Mouse (Mus musculus): ENCODE data around the gene Olfr1047. TPM values are rescaled to one million over a fixed set of nuclear protein-coding genes. Genes with fewer than 3 reads are reported as not detected.

The Olfr1047 gene
- polyA plus RNA-seq, 1 experiment from 2014 or later: not detected

Other genes starting within 250 kb of the Olfr1047 start
- not detected in 2 replicates for gene Olfr1031, start 241.1 kb downstream of the Olfr1047 start, polyA plus RNA-seq (2015; fragmentation: Nextera tagmentation; extraction: Ambion mirVana)
- gene Olfr1032, start 225.9 kb downstream of the Olfr1047 start, polyA plus RNA-seq (2015; fragmentation: Nextera tagmentation; extraction: Ambion mirVana): not detected in 2 replicates
- gene Olfr1033, start 210.8 kb downstream of the Olfr1047 start, polyA plus RNA-seq (2015; fragmentation: Nextera tagmentation; extraction: Ambion mirVana): 3.1 and 4.9 TPM in 2 replicates
- gene Olfr1034, start 185.5 kb downstream of the Olfr1047 start, polyA plus RNA-seq (2015; fragmentation: Nextera tagmentation; extraction: Ambion mirVana): 0.04 and 0.05 TPM in 2 replicates
- not detected in 2 replicates for gene Olfr1036, start 157.4 kb downstream of the Olfr1047 start, polyA plus RNA-seq (2015; fragmentation: Nextera tagmentation; extraction: Ambion mirVana)
- gene Olfr1037, start 144.0 kb downstream of the Olfr1047 start, polyA plus RNA-seq (2015; fragmentation: Nextera tagmentation; extraction: Ambion mirVana): not detected in 2 replicates
- not detected in 2 replicates for gene Olfr1039, start 95.5 kb downstream of the Olfr1047 start, polyA plus RNA-seq (2015; fragmentation: Nextera tagmentation; extraction: Ambion mirVana)
- gene Olfr1040, start 84.7 kb downstream of the Olfr1047 start, polyA plus RNA-seq (2015; fragmentation: Nextera tagmentation; extraction: Ambion mirVana): not detected in 2 replicates
- not detected in 2 replicates for gene Olfr1042, start 69.6 kb downstream of the Olfr1047 start, polyA plus RNA-seq (2015; fragmentation: Nextera tagmentation; extraction: Ambion mirVana)
- not detected in 2 replicates for gene Olfr1043, start 63.9 kb downstream of the Olfr1047 start, polyA plus RNA-seq (2015; fragmentation: Nextera tagmentation; extraction: Ambion mirVana)
- gene Olfr1044, start 53.6 kb downstream of the Olfr1047 start, polyA plus RNA-seq (2015; fragmentation: Nextera tagmentation; extraction: Ambion mirVana): not detected in 2 replicates
- not detected in 2 replicates for gene Olfr52, start 45.7 kb downstream of the Olfr1047 start, polyA plus RNA-seq (2015; fragmentation: Nextera tagmentation; extraction: Ambion mirVana)
- gene Olfr1045, start 28.4 kb downstream of the Olfr1047 start, polyA plus RNA-seq (2015; fragmentation: Nextera tagmentation; extraction: Ambion mirVana): not detected in 2 replicates
- not detected in 2 replicates for gene Olfr1046, start 12.1 kb downstream of the Olfr1047 start, polyA plus RNA-seq (2015; fragmentation: Nextera tagmentation; extraction: Ambion mirVana)
- gene Olfr1048, start 8.9 kb upstream of the Olfr1047 start, polyA plus RNA-seq (2015; fragmentation: Nextera tagmentation; extraction: Ambion mirVana): not detected in 2 replicates
- not detected in 2 replicates for gene Olfr1049, start 26.9 kb upstream of the Olfr1047 start, polyA plus RNA-seq (2015; fragmentation: Nextera tagmentation; extraction: Ambion mirVana)
- gene Olfr1051, start 47.7 kb upstream of the Olfr1047 start, polyA plus RNA-seq (2015; fragmentation: Nextera tagmentation; extraction: Ambion mirVana): not detected in 2 replicates
- not detected in 2 replicates for gene Olfr1052, start 61.1 kb upstream of the Olfr1047 start, polyA plus RNA-seq (2015; fragmentation: Nextera tagmentation; extraction: Ambion mirVana)
- not detected in 2 replicates for gene Olfr1053, start 83.9 kb upstream of the Olfr1047 start, polyA plus RNA-seq (2015; fragmentation: Nextera tagmentation; extraction: Ambion mirVana)
- gene Olfr1054, start 104.0 kb upstream of the Olfr1047 start, polyA plus RNA-seq (2015; fragmentation: Nextera tagmentation; extraction: Ambion mirVana): not detected in 2 replicates
- not detected in 2 replicates for gene Olfr1055, start 118.9 kb upstream of the Olfr1047 start, polyA plus RNA-seq (2015; fragmentation: Nextera tagmentation; extraction: Ambion mirVana)
- gene Olfr1056, start 131.1 kb upstream of the Olfr1047 start, polyA plus RNA-seq (2015; fragmentation: Nextera tagmentation; extraction: Ambion mirVana): not detected in 2 replicates
- gene Olfr1057, start 147.0 kb upstream of the Olfr1047 start, polyA plus RNA-seq (2015; fragmentation: Nextera tagmentation; extraction: Ambion mirVana): not detected in 2 replicates
- not detected in 2 replicates for gene Olfr1058, start 157.2 kb upstream of the Olfr1047 start, polyA plus RNA-seq (2015; fragmentation: Nextera tagmentation; extraction: Ambion mirVana)
- not detected in 2 replicates for gene Olfr1061, start 182.6 kb upstream of the Olfr1047 start, polyA plus RNA-seq (2015; fragmentation: Nextera tagmentation; extraction: Ambion mirVana)
- gene Olfr1062, start 195.3 kb upstream of the Olfr1047 start, polyA plus RNA-seq (2015; fragmentation: Nextera tagmentation; extraction: Ambion mirVana): not detected in 2 replicates
- gene Olfr1065, start 219.2 kb upstream of the Olfr1047 start, polyA plus RNA-seq (2015; fragmentation: Nextera tagmentation; extraction: Ambion mirVana): not detected in 2 replicates
- gene Olfr1066, start 224.9 kb upstream of the Olfr1047 start, polyA plus RNA-seq (2015; fragmentation: Nextera tagmentation; extraction: Ambion mirVana): not detected in 2 replicates